Mouse (Mus musculus) adipose tissue, adult 10 weeks (tissue): ENCODE data around the gene Ccna2. TPM values are rescaled to one million over a fixed set of nuclear protein-coding genes. Genes with fewer than 3 reads are reported as not detected.

Experiments
- polyA plus RNA-seq: library from polyadenylated mRNA; stranded (reverse); fragments of 350-450 nt; fragmentation: Illumina TruSeq; extraction: RNeasy Lipid Tissue Mini Kit (QIAGEN cat#74804); gene quantifications from one replicate; pipeline ENCODE4 v1.2.3, GENCODE M21; 2014; ENCODE audit warnings: low read depth, low replicate concordance

The Ccna2 gene
- polyA plus RNA-seq = 2.1 TPM

DNA sequence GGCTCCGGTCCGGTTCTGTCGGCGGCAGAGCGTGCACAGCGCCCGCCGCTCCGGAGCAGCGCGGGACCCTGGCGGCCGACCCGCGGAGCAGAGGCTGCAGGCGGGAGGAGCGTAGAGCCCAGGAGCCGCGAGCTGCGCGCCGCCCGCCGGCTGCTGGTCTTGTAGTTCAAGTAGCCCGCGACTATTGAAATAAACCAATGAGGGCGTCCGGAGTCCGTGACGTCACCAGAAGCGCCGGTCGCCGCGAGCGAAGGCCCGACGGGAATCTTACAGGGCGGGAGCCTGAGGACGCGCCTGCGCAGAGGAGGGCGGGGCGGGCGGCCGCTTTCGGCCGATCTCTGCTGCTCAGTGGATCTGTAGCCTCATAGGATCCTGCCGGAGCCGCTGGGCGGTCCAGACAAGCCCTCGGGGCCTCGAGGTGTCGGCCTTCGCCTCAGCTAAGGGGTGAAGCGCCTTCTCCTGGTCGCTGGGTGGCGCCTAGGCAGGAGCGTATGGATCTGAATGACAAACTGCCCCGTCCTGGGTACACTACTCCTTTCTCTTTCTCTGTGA, at the start of gene Ccna2:
Gene Ccna2, minus strand, starts transcription at position 324 of the 552 bp plus-strand sequence.

DNA sequence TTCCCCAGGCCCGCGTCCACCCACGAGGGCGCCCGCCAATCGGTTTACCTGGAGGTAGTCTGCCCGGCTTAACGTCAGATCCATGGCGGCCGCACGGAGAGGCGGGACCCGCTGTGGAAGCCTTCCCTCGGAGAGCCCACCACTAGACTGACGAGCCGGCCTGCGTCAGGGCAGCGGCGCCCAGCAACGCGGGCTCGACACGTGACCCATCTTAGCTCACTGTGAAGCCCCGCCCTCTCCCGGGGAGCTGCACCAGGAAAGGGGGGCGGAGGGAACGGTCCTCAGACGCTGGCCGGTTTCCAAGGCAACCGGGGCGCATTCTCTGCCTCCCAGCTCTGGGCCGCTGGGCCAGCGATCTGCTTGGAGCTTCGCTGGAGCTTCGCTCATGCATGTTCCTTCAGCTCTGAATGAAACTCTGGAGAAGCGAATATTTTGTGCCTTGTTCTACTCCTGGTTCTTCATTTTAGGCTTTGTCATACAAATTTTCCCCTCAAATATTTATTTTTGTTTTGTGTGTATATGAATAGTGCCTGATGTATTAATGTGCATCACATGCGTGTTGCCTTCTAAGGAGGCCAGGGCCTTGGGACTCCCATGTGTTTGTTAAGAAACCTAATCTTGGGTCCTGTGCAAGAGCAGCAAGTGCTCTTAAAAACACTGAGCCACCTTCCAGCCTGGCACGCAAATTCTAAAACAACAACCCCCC, 41.4 kb upstream of the Ccna2 start, which contains the start of gene Bbs7:
Gene Bbs7, minus strand, starts transcription at position 276 of the 706 bp plus-strand sequence.

DNA sequence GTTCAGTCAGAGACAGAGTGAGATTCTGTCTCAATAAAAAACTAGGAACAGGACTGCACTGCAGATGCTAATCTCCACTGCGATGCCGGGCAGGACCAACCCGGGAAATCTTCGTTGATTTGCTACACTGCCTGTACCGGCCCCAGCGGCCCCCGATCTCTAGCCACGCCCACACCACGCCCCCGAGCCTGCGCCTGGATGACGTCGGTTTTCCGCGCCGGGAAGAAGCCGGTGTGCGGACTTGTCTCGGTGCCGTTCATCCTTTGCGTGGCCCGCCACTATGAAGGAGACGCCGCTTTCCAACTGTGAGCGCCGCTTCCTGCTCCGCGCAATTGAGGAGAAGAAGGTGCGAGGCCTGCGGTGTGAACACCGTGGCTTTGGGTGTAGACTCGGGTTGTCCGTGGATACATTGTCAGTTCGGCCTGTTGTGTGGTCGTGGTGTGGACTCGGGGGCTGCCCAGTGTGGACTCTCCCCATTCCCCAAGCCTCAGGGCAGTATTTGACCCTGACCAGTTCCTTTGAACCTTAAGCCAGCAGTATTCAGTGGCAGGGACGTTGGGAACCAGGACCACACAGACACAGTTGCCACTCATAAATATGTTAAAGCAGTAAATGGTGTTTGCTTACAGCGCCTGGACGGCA, 19.4 kb downstream of the Ccna2 start, which contains the start of gene Exosc9:
Gene Exosc9, plus strand, starts transcription at position 201 of the 642 bp plus-strand sequence.

DNA sequence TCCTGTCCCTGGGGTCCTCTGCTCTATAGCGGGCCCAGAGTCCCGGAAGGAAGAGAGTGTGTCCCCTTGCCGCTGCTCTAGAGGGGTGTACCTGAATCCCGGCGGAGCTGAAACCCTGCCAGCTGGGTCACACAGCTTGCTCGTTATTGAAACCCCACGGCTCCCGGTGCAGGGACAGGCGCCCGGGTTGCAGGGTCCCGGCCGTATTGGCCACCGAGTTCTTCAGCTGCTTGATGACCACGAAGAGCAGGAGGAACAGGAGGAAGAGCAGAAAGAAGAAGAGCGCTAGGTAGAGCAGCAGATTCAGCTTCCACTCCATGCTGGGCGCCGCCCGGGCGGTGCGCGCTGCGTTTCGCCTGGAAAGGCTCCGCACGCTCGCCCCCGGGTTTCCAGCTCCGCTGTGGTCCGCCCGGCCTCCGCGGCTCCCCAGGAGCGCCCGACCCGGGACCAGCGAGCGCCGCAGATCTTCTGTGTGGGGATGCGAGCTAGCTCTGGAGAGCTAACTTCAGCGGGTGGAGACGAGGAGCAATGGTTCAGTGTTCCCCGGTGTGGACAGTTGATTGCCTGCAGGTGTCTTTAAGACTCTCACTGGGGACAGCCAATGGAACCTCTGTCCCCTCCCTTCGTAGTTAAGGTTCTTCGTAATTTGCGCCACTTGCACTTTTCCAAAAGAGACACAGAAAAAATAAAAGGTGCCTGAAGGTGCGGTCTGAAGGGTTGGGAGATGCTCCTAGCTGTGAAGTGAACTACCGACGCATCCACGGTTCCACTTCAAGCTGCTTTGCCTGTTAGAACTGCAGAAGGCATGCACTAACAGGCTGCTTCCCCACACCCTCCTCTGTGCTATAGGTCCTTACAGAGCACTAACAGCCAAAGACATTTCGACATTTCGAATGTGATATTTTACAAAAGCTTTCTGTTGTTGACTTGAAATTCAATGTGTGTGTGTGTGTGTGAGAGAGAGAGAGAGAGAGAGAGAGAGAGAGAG, 50.6 kb downstream of the Ccna2 start, which contains the start of gene Gm11549:
Gene Gm11549, minus strand, starts transcription at position 741 of the 988 bp plus-strand sequence.

Other genes starting within 250 kb of the Ccna2 start
- 343 TPM for gene Anxa5, start 96.3 kb downstream of the Ccna2 start, polyA plus RNA-seq
- gene 1810062G17Rik, start 96.2 kb downstream of the Ccna2 start, polyA plus RNA-seq = 10.3 TPM
- 0.10 TPM for gene Gm11549, start 50.3 kb downstream of the Ccna2 start, polyA plus RNA-seq
- 26.4 TPM for gene Exosc9, start 19.5 kb downstream of the Ccna2 start, polyA plus RNA-seq
- 8.4 TPM for gene Bbs7, start 41.3 kb upstream of the Ccna2 start, polyA plus RNA-seq
- gene Trpc3, start 118.0 kb upstream of the Ccna2 start, polyA plus RNA-seq = 1.3 TPM